10 mouse cellular contexts compared by ENCODE assay signal in the genomic region with DNA sequence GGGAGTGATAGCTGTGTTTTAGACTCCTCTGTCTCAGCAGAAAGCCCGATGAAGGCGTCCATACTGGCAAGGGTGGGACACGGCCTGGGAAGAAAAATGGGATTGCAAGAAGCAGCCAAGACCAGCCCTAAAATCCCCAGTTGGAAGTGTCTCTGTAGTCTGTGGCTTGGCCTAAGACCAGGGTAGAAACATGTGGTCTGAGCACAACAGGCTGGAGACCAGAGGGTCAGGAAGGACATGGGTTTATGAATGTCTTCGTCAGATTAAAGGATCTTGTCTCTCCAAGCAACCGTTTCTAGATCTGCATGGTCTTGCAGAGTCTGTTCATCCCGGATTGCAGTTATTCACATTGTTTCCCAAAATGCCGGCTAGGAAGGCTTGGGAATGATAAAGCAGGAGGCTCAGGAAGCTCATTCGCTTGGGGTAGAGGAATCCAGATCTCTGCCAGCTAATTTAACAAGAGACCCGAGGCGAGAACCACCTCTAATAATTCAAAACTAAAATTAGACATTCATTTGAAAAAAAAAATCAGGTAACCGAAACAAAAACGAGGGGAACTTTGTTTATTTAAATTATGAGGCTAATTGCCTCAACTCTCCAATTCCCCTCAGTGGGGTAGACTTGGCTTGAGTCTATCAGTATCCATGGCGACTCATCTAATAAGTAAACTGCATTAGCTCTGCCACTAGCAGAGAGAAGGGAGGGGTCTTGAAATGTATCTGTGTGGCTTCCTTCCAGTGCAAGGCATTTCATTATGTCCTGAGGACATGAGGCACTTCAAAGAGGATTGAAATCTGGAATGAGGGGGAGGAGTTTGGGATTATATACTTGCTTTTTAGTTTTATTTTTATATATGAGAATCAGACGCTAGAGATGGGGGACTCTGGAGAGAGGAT. TPM values are rescaled to one million over a fixed set of nuclear protein-coding genes. Genes with fewer than 3 reads are reported as not detected.
DNase-seq lines count a peak whose midpoint lies in the region; ATAC-seq and TF ChIP-seq lines count a peak whose summit lies in the region.
"Had no signal": no experiment of that assay in that cellular context is flagged by ENCODE, and none has a peak within 500 bp of the region (broad histone marks: within the 10 kb centered on the region; RNA-seq: fewer than 3 reads in every experiment).

No protein-coding gene starts in this region.

- DNase-seq in cerebellum, postnatal 10 days = peak; percentile 21 to 32
- no peak for DNase-seq in cerebellum, postnatal 14 days
- DNase-seq in lung, adult 18-20 months = no peak
- peak; percentile 6 for DNase-seq in heart, postnatal 4 days
- DNase-seq in midbrain, postnatal 0 days (ENCODE audit: low spot score) = peak; percentile 63
- DNase-seq: cerebellum, adult 8-10 months; gastrocnemius, postnatal 25 days had no signal

- ATAC-seq in lung, embryonic 16.5 days (ENCODE audit: low read depth) = peak; percentile 57
- peak; percentile 59 for ATAC-seq in midbrain, postnatal 0 days (ENCODE audit: low FRiP score)
- ATAC-seq in intestine, postnatal 0 days = no peak
- ATAC-seq in monocyte, adult 5-6 weeks (replicated peaks; ENCODE audit: insufficient number of reproducible peaks, low FRiP score, low TSS enrichment, poor library complexity, severe bottlenecking) = no peak

- WGBS in lung, embryonic 16.5 days = 39% methylated on average over 14 of the region's 14 CpGs
- WGBS in midbrain, postnatal 0 days = 42% methylated on average over 14 of the region's 14 CpGs
- 41% methylated on average over 14 of the region's 14 CpGs for WGBS in intestine, postnatal 0 days

- H3K4me3 ChIP-seq in lung, embryonic 16.5 days (ENCODE audit: low read length) = no peak overlapping the region
- H3K4me3 ChIP-seq in midbrain, postnatal 0 days (ENCODE audit: low read depth, low read length) = no peak overlapping the region
- H3K4me3 ChIP-seq in intestine, postnatal 0 days (ENCODE audit: low read depth, low read length) = no peak overlapping the region

- H3K9ac ChIP-seq in lung, embryonic 16.5 days (ENCODE audit: low read length) = no peak overlapping the region; the same call in 1 of the 2 replicates
- H3K9ac ChIP-seq in midbrain, postnatal 0 days (replicated peaks; ENCODE audit: low read length, poor library complexity, severe bottlenecking) = no peak overlapping the region
- no peak overlapping the region for H3K9ac ChIP-seq in intestine, postnatal 0 days (ENCODE audit: low read depth, low read length)

- no peaks in the 10 kb centered on the region for H3K36me3 ChIP-seq in lung, embryonic 16.5 days (ENCODE audit: control insufficient read depth, insufficient read depth, low read length)
- H3K36me3 ChIP-seq in midbrain, postnatal 0 days (ENCODE audit: insufficient read depth, low read length) = no peaks in the 10 kb centered on the region
- no peaks in the 10 kb centered on the region for H3K36me3 ChIP-seq in intestine, postnatal 0 days (ENCODE audit: control insufficient read depth, insufficient read depth)

- no peaks in the 10 kb centered on the region for H3K9me3 ChIP-seq in lung, embryonic 16.5 days (ENCODE audit: control insufficient read depth, low read length)
- no peaks in the 10 kb centered on the region for H3K9me3 ChIP-seq in midbrain, postnatal 0 days (ENCODE audit: low read length)
- no peaks in the 10 kb centered on the region for H3K9me3 ChIP-seq in intestine, postnatal 0 days (ENCODE audit: control insufficient read depth)

- TF ChIP-seq CTCF in midbrain, postnatal 0 days (IDR thresholded peaks at IDR 0.05) = no peak
- TF ChIP-seq CTCF in intestine, postnatal 0 days (IDR thresholded peaks at IDR 0.05; ENCODE audit: low read depth) = no peak

- H3K4me1 ChIP-seq in lung, embryonic 16.5 days (replicated peaks; ENCODE audit: control insufficient read depth, insufficient read depth, low read length) = peaks cover 8% of the 10 kb centered on the region
- H3K4me1 ChIP-seq in midbrain, postnatal 0 days (ENCODE audit: insufficient read depth, low read length) = no peaks in the 10 kb centered on the region
- no peaks in the 10 kb centered on the region; the same call in 1 of the 2 replicates for H3K4me1 ChIP-seq in intestine, postnatal 0 days (replicated peaks; ENCODE audit: control insufficient read depth, insufficient read depth, low read length)

- no peaks in the 10 kb centered on the region for H3K27me3 ChIP-seq in lung, embryonic 16.5 days (ENCODE audit: control insufficient read depth, insufficient read depth, low read depth, low read length)
- H3K27me3 ChIP-seq in midbrain, postnatal 0 days (ENCODE audit: insufficient read depth, low read length) = no peaks in the 10 kb centered on the region
- H3K27me3 ChIP-seq in intestine, postnatal 0 days (replicated peaks; ENCODE audit: control insufficient read depth, insufficient read depth, low read length) = no peaks in the 10 kb centered on the region

- H3K27ac ChIP-seq in lung, embryonic 16.5 days (ENCODE audit: low read length) = no peak overlapping the region
- H3K27ac ChIP-seq in midbrain, postnatal 0 days (ENCODE audit: low read depth, low read length) = no peak overlapping the region
- no peak overlapping the region for H3K27ac ChIP-seq in intestine, postnatal 0 days (ENCODE audit: low read depth, low read length)

- no peak overlapping the region for H3K4me2 ChIP-seq in lung, embryonic 16.5 days (ENCODE audit: low read depth, low read length)
- H3K4me2 ChIP-seq in midbrain, postnatal 0 days (ENCODE audit: low read depth, low read length, poor library complexity, severe bottlenecking) = 0 out of 2 replicates have a peak overlapping the region, but pooled peaks have one; percentile 7
- no peak overlapping the region for H3K4me2 ChIP-seq in intestine, postnatal 0 days (replicated peaks; ENCODE audit: low read depth)

RNA-seq across cellular contexts. Expression of a gene that starts 31.6 kb away (rescaled TPM):
- polyA plus RNA-seq in lung, embryonic 16.5 days (2015; fragmentation: Nextera tagmentation; extraction: Ambion mirVana) = 9.4 and 10.1 TPM in 2 replicates
- total RNA-seq in heart, postnatal 4 days (2021) = 10 to 100 TPM; 11.2 to 13.0 TPM
- 12.5 and 15.5 TPM in 2 replicates for total RNA-seq in midbrain, postnatal 0 days (2014; rRNA removed)
- polyA plus RNA-seq in midbrain, postnatal 0 days (2015; fragmentation: Nextera tagmentation; extraction: Ambion mirVana) = 5.8 and 7.2 TPM in 2 replicates
- 8.2 and 10.1 TPM in 2 replicates for polyA plus RNA-seq in intestine, postnatal 0 days (2015; fragmentation: Nextera tagmentation; extraction: Ambion mirVana)
- 23.2 to 40.6 TPM (median 27.7 TPM) in 3 replicates for total RNA-seq in monocyte, adult 5-6 weeks (2017)

Comparison
In these comparisons a context has a peak if more than half of its experiments do, and no peak if none do; other contexts are left out.
1. DNase-seq: peak in cerebellum, postnatal 10 days (2 of 2), heart, postnatal 4 days (single experiment) and midbrain, postnatal 0 days (single experiment); none in cerebellum, postnatal 14 days (0 of 2) and lung, adult 18-20 months (0 of 2).
2. ATAC-seq: peak in lung, embryonic 16.5 days (single experiment) and midbrain, postnatal 0 days (single experiment); none in intestine, postnatal 0 days (single experiment) and monocyte, adult 5-6 weeks (single experiment).